Mouse (Mus musculus): ENCODE data around the gene Itih4.
A peak's percentile ranks its signal among the peaks of the same experiment; 100 is the strongest.

The Itih4 gene

DNA sequence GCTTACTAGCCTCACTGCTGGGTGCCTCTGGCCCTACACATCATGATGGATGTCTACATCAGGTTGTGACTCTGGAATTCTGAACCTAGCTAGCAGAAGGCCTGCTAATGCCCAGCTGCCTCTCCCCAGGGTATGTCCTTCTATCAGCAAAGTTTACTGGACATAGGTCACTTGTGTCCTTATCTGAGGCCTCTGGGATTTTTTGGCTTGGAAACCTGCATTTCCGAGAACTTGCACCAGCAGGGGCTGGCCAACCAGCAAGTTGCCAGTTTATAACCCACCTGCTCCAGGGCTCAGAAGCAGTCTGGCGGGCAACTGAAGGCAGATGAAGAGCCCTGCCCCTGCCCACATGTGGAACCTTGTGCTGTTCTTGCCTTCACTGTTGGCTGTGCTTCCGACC is at the start of gene Itih4:
Gene Itih4, plus strand, starts transcription at position 273 of the 400 bp plus-strand sequence.
- peak; percentile 92; the same call in 1 of the 2 replicates for TF ChIP-seq GATA4 (IDR thresholded peaks at IDR 0.05; ENCODE audit: insufficient replicate concordance, low read length)

DNA sequence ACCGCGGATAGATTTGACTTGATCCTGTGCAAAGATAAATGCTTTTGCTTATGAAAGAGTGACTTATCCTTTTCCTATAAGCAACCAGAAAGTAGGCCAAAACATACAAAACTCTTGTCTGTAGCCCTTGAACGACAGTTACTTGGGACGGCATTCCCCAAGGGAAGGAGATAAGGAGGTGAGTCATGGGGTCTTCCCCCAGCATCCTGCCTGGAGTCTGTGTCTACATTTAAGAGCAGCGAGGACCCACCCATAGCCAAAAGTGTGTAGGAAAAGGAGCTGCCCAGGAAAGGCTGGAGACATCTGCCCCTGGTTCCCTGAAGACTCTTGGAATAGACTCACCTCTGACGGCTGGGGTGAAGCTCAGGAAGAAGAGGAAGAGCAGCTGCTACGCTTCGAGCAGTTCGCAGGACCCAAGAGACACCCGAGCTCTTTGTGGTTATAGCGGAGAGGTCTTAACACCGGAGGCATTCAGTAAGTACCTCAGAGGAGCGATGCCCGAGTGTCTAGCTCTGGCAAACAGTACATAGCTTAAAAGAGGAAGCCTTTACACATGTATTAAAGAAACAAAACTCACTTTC is 48.8 kb upstream of the Itih4 start:
- TF ChIP-seq GATA4 (IDR thresholded peaks at IDR 0.05; ENCODE audit: insufficient replicate concordance, low read length), result no peak

DNA sequence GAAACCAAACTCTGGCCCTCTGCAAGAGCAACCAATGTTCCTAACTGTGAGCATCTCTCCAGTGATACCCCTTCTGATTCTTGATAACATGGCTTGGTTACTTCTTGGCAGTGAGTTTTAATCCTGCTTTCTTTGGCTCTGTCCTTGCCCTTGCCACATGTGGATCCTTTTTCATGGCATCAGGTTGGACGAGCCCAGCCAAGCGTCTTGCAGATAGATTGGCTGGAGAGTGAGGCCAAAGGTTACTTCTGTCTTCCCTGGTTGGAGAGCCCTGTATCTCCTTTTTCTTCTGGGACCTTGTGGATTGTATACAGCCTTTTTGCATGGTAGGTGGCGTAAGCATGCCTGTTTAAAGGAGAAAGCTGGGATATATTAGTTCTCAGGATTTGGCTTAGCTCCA is 42.6 kb upstream of the Itih4 start:
- TF ChIP-seq GATA4 (IDR thresholded peaks at IDR 0.05; ENCODE audit: insufficient replicate concordance, low read length), result no peak

DNA sequence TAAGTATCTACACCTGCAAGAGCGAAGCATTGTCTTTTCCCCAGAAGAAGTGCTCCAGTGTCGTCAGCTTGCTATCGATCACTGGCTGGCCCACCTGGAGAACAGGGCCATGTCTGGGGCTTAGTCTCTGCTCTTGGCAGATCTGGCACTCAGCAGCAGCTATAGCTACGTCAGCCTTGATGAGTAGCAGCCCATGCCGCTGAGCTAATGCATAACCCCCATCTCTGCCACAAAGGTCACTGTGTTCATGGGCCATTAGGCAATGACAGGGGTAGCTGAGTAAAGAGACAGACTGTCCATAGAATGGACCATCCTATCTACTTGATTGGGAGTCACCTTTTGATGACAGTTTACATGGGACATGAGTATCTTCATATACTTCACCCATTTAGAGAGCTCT is 35.8 kb upstream of the Itih4 start:
- no peak for TF ChIP-seq GATA4 (IDR thresholded peaks at IDR 0.05; ENCODE audit: insufficient replicate concordance, low read length)

DNA sequence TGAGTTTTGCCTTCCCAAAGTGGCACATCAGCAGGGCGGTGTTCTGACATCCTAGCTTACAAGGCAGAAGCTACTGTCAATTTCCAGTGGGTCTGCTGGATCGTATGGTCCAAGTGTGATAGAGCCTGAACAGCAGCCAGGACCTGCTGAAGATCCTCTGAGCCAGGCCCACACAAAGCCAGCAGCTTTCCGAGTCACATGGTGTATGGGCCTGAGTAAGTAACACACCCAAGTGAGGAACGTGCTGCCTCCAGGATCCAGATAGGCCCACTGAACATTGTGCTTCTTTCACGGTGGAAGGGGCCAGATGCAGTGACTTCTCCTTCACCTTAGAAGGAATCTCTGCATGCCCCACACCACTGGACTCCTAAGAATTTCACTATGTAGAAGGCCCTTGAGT is 34.0 kb upstream of the Itih4 start:
- TF ChIP-seq GATA4 (IDR thresholded peaks at IDR 0.05; ENCODE audit: insufficient replicate concordance, low read length), result no peak

DNA sequence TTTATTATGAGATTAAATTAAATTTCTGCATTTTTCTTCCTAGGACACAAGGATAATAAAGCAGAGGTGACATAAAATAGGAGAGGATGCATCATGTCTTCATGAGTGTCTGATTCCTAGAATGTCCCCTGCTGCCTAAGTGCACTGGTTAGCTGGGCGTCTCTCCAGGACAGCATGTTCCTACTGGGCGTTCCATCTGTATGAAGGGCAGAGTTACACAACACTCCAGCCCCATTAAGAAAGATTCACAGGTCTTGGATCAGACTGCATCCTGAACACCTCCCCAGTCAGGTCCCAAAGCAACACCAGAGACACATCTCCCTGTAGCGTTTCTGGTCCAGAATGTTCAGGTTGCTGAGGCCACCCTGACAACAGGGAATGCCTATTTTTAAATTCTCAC is 31.0 kb upstream of the Itih4 start:
- TF ChIP-seq GATA4 (IDR thresholded peaks at IDR 0.05; ENCODE audit: insufficient replicate concordance, low read length), result no peak

DNA sequence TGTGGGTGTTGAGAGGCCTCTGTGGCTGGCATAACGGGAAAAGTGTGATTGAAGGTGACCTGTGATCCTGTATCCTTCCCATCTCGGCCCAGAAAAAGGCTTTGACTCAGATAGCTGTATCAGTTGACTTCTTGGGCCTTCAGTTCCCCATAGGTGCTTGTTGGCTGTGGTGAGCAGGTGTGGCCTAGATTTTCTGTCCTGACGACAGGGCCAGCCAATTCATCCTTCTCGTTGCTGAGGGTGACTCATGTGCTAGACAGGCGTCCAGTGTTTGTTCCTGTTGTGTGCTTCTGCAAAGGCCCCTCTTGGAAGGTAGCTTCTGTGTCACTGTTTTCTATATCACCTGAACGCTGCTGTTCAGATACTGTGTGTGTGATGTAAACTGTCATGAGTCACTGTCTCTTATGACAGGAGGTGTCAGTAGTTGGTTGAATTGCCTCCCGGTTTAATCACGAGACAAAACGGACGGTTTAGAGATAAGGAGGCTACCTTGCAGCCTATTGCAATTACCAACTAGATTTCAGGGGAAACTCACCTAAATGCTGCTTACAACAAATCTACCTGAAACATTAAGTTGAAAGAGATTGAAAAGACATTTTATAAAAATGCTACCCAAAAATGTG is 29.3 kb upstream of the Itih4 start:
- TF ChIP-seq GATA4 (IDR thresholded peaks at IDR 0.05; ENCODE audit: insufficient replicate concordance, low read length), result no peak

DNA sequence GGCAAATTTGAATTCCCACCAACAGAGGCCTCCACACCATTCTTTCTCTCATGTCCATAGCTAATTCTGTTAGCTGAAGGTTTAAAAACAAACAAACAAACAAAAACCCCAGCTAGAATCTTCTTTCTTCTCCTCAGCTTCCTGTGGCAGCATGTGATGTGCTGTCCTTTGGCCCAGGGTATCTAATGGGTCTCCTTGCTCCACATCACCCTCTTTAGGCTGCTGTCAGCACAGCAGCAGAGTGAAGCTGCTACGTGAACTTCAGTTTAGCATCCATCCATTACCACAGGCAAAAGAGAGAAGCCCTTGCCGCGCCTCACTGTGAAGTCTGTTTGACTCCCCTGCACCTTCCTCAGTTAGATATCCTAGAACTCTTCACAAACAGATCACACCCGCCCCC is 28.3 kb upstream of the Itih4 start:
- no peak for TF ChIP-seq GATA4 (IDR thresholded peaks at IDR 0.05; ENCODE audit: insufficient replicate concordance, low read length)

DNA sequence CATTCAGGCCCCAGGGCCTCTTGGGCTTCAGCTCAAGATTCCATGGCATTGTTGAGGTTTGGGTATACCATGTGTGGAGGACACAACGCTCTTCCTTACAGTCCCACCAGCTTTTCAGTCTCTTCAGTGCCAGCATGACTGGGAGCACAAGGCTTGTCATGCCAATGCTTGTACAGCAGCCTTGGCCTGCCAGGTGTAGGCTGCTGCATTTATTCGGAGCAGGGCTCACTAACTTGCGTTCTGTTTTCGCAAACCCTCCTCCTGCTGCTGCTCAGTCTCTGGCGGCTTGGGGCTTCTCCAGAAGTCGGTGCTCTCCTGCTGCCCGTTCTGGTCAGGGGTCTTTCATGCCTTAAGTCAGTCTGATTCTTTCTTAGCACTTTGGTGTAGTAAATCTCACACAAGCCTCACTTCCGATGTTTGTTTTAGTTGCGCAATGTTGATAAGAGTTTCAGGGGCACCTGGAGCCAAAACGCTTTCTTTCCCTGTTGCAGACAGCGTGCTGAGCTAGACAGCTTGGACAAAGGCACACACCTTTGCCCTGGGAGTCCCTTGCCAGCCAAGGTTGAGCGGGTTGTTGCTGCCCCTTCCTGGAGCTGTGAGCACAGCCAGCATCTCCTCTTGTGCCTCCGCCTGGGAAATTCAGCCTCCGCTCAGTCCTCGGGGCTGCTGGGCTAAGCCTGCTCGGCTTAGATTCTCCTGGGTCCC is 24.7 kb upstream of the Itih4 start:
- peak; percentile 95 for TF ChIP-seq GATA4 (IDR thresholded peaks at IDR 0.05; ENCODE audit: insufficient replicate concordance, low read length)

DNA sequence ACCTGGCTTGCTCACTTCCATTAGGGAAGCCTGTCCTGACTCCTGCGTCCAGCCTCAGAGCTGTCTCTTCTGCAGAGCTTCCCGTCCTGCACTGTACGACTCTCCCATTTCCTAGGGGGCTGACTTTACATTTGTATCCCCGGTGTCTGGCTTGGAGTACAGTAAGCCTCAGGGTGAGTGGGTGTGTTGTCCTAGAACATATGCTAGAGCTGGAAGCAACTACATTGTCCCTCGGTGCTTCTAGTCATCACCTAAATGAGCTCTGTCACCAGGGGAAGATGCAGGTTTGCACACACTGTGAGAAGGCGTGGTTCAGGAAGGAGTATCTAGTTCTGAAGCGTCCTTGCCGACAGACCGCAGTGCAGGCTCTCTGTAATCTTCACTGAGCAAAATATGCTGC is 23.9 kb upstream of the Itih4 start:
- no peak for TF ChIP-seq GATA4 (IDR thresholded peaks at IDR 0.05; ENCODE audit: insufficient replicate concordance, low read length)

DNA sequence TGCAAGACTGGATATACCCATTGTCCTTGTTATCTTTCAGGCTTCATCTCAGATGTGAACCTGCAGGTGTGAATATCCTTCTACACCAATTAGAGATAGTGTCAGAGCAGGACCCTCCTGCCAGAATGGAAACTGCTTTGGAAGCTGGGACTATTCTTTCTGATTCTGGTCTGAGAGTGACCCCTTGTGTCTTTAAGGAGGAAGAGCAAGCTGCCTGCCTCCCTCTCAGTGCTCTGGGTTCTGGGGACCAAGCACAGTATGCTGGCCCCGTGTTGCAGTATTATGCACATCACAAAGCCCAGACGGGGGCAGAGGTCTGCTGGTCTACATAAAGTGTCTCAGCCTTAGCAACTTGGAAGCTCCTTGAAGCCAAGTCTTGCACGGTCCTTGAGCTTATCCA is 21.0 kb upstream of the Itih4 start:
- TF ChIP-seq GATA4 (IDR thresholded peaks at IDR 0.05; ENCODE audit: insufficient replicate concordance, low read length), result no peak

DNA sequence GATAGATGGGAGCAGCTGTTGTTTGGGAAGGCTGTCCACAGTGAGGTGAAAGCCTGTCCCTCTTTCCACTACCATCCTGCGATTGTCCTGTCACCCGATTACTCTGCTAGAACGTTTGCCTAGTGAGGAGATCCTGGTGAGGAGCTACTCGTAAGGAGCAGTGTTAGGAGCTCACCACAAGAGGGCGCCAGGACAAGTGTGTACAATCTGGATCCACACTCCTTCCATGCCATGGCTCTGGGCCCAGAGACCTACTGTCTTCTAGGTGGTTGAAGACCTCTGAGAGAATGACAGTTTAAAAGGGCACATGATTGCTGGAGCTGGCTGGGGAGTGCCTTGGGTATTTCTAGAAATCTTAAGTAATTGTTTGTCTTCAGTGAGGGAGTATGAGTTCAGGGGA is 19.2 kb upstream of the Itih4 start:
- TF ChIP-seq GATA4 (IDR thresholded peaks at IDR 0.05; ENCODE audit: insufficient replicate concordance, low read length), result no peak

DNA sequence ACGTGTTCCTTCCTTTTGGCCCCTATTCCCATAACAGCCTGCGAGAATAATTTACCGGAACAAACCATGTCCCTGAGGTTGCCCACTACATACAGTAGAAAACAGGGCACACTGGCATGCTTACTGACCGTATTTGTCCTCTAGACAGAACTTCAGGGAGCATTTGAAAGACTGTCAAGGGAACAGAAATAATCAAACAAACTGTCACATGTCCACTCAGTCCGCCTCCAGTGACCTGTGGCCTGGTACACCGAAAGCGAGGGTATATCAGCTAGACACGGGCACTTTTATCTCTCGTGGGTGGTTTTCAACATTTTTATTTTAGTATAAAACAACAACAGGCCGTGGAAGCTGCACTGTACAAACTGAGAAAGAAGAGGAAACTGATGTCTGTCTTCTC is 17.4 kb upstream of the Itih4 start:
- TF ChIP-seq GATA4 (IDR thresholded peaks at IDR 0.05; ENCODE audit: insufficient replicate concordance, low read length), result no peak

DNA sequence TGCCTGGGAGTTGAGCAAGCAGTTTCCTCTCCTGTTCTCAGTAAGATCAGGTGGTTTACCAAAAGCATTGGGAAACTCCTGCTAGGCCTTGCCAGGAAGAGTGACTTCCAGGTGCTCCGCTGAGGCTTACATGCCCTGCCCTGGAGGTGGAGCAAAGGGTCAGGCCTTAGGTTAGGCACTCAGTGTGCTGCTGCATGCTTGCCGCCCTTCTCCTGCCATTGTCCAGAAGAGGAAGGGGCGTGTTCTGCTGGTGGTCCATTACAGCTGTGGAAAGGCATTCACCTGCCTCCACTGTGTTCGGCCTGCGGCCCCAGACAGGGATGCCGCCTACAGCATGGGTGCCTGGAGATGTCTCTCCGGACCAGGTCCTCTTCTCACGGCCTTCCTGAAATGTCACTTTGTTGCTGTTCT is 16.9 kb upstream of the Itih4 start:
- no peak for TF ChIP-seq GATA4 (IDR thresholded peaks at IDR 0.05; ENCODE audit: insufficient replicate concordance, low read length)

DNA sequence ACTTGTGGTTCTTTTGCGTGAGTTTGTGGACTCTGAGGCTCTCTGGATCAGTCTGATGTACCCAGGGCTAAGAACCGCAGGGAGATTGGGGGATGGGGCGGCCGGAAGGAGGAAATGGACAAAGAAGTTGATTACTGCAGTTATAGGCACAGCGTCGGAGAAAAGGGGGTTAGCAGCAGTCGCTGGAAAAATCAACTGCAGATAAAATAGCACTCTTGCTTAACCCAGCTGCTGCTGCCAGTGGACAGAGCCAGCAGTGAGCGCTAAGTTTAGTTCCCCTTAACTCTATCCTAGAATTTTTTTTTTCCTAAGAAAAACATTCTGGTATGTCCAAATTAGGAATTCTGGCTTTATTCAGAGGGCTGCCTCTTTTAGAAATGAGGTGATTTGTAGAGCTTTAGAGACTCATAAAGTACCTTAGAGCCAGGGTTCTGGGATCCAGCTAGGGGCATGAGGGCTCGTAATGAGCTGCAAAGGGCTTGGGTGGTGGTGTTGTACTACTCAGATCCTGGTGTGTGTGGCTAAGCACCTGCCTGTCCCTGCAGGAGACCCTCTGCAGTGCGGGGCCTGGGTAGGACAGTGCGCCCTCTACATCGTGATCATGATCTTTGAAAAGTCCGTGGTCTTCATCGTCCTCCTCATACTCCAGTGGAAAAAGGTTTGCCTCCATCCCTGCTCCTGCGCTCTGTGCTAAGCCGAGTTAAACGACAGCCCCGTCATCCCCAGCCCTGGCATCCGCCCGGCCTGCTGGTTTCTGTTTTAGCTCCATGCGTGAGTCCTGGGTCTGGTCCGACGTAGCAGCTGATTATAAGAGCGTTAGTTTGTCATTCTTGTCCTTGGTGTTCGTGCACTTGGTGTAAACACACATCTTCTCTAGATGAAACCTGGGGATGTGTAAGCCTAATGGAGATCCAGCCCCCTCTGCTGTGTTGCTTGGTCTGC is 15.8 kb upstream of the Itih4 start:
- TF ChIP-seq GATA4 (IDR thresholded peaks at IDR 0.05; ENCODE audit: insufficient replicate concordance, low read length), result peak; percentile 76; the same call in 1 of the 2 replicates
